Mouse (Mus musculus) left cerebral cortex, adult 9 months (tissue): ENCODE results near the gene Nkiras1.

Experiments used
- DNase-seq, 2 experiments: peaks; one replicate each; pipeline ENCODE4 v3.0.0; 2022; ENCODE audit warnings: low spot score in 2 of 2

Nkiras1 gene

GRCm38 (mm10) chr14:18274526-18274925 lies 3.6 kb downstream of the Nkiras1 start:
- no peak for DNase-seq

- no peak for DNase-seq
Measured at GRCm38 (mm10) chr14:18280375-18280774, 9.4 kb downstream of the Nkiras1 start.

GRCm38 (mm10) chr14:18284581-18284980 lies 13.6 kb downstream of the Nkiras1 start:
- DNase-seq: no peak

- DNase-seq: no peak
Measured at GRCm38 (mm10) chr14:18285476-18285875, 14.5 kb downstream of the Nkiras1 start.

GRCm38 (mm10) chr14:18286441-18286840 lies 15.5 kb downstream of the Nkiras1 start:
- no peak for DNase-seq

- DNase-seq: no peak
Measured at GRCm38 (mm10) chr14:18287391-18287790, 16.5 kb downstream of the Nkiras1 start.

GRCm38 (mm10) chr14:18292111-18292510 lies 21.2 kb downstream of the Nkiras1 start:
- DNase-seq: peak in 1 of 2 experiments; percentile 34

GRCm38 (mm10) chr14:18292578-18292977 lies 21.6 kb downstream of the Nkiras1 start:
- no peak for DNase-seq

- DNase-seq: no peak
Measured at GRCm38 (mm10) chr14:18297441-18297840, 26.5 kb downstream of the Nkiras1 start.

GRCm38 (mm10) chr14:18298874-18299273 lies 27.9 kb downstream of the Nkiras1 start:
- no peak for DNase-seq

- DNase-seq: no peak
Measured at GRCm38 (mm10) chr14:18300676-18301075, 29.7 kb downstream of the Nkiras1 start.

GRCm38 (mm10) chr14:18301591-18301990 lies 30.7 kb downstream of the Nkiras1 start:
- DNase-seq: no peak

GRCm38 (mm10) chr14:18302750-18303149 lies 31.8 kb downstream of the Nkiras1 start:
- DNase-seq: no peak

- DNase-seq: peak; percentile 51 to 72
Measured at GRCm38 (mm10) chr14:18303262-18303661, 32.3 kb downstream of the Nkiras1 start.

GRCm38 (mm10) chr14:18304165-18304564 lies 33.2 kb downstream of the Nkiras1 start:
- DNase-seq: no peak

GRCm38 (mm10) chr14:18317457-18318411 lies 46.8 kb downstream of the Nkiras1 start:
- no peak for DNase-seq

- DNase-seq: no peak
Measured at GRCm38 (mm10) chr14:18326968-18327672, 56.2 kb downstream of the Nkiras1 start.

GRCm38 (mm10) chr14:18330789-18331692 lies 60.1 kb downstream of the Nkiras1 start:
- DNase-seq: peak in 1 of 2 experiments; percentile 25

GRCm38 (mm10) chr14:18331693-18332131 lies 60.8 kb downstream of the Nkiras1 start, which contains the start of gene Ube2e1:
Gene Ube2e1 (minus strand): TSS chr14:18331859.
- peak; percentile 20 to 60 for DNase-seq
